Mouse (Mus musculus) cerebellum, adult 18-20 months (tissue): ENCODE measurements at regions not wholly inside any gene's neighbourhood (a gene's known extent, or its start where the extent isn't known, plus 50 kb on each side); places are given as distances from the start of the nearest gene placed in this dataset.
"Not testable (repeated sequence)": the region's sequence is repeated elsewhere in the genome, so short reads cannot be mapped to it uniquely, and the experiment has no call there.

ENCODE experiments used
- DNase-seq, 2 experiments: peaks; one replicate each; pipeline ENCODE4 v3.0.0; 2021

DNA sequence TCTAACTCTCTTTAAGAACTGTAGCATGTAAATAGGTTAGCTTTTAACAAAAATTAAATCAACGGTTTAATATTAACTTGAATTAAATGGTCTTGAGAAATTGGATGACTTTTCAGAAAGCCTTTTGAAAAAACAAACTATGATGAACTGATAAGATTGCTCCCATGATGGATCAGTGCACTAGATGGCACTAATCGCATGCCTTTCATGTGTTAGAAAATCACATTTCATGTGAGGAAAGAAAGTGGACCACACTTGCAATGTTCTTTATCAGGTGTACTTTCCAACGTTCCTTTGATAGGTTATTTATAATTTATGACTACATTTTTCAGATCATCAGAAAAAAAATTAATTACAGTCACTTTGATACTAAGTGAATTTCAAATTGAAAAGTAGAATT, 1003.2 kb upstream of the 4930412O13Rik start:
- no peak for DNase-seq

DNA sequence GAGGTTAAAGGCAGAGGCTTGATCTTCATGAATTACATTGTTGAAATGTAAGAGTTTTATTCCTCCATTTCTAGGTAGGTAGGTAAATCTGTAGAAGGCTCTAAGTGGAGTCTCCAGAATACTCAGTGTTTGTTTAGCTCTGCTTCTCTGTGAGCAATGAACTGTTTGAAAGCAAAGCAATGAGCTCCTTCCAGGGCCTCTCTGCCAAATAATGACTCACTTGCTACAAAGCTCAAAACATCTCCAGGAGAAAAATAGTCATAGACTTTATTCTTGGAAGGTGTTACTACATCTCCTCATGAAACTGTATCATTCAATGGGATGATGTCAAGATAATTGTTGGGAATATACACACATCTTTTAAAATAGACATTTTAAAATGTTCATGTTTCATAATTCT, 968.6 kb upstream of the 4930412O13Rik start:
- DNase-seq, result no peak

DNA sequence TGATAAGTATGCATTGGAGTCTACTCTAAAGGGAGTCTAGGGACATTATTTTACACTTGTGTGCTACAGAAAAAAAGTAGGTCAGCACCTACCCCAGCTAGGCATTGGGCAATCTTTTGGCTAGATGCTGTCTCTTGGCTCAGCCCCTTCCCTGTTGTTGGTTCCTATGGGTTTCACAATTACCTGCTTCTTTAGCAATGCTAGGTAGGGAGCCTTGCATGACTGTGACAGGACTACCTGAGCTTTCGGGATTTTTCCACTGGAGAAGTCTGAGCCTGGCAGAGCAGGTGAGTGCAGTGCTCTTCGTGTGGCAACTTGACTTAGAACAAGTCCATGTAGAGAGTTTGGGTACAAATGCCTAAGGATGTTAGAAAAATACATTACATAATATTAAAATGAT, 956.2 kb upstream of the 4930412O13Rik start:
- DNase-seq, result no peak

DNA sequence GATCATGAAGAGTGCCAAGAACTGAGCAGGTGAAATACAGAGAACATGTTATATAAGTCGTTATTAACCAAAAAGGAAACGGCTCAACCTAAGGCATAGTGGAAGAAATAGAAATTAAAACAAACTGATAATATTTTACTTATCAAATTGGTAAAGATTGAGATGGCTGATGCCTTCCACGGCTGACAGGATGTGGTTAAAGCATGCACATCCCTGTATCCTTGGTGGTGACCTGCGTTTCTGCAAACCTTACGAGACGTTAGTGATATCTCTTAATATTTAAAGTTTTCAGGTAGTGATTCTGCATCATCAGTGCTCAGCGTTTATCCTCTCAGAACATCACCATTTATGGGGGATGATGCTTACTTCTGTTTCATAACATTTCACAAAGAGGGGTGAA, 939.5 kb upstream of the 4930412O13Rik start:
- DNase-seq, result no peak

DNA sequence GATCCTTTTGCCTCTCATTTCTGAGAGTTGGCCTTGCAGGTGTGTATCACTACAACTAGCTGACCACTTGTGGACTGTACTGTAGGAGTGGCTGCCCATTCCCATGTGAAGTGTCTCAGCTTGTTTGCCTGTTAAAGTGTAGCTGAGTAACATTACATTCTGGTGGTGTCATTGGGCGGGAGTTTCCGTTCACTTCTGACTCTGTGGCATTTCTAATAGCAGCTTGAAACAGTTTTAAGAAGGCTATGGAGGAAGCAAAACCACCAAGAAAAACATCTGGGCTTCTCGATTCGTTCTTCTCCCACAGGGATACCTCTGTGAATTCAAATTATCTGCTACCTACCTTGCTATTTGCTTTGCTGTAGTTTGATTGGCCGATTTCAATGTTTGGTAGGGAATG, 922.1 kb upstream of the 4930412O13Rik start:
- DNase-seq, result no peak

DNA sequence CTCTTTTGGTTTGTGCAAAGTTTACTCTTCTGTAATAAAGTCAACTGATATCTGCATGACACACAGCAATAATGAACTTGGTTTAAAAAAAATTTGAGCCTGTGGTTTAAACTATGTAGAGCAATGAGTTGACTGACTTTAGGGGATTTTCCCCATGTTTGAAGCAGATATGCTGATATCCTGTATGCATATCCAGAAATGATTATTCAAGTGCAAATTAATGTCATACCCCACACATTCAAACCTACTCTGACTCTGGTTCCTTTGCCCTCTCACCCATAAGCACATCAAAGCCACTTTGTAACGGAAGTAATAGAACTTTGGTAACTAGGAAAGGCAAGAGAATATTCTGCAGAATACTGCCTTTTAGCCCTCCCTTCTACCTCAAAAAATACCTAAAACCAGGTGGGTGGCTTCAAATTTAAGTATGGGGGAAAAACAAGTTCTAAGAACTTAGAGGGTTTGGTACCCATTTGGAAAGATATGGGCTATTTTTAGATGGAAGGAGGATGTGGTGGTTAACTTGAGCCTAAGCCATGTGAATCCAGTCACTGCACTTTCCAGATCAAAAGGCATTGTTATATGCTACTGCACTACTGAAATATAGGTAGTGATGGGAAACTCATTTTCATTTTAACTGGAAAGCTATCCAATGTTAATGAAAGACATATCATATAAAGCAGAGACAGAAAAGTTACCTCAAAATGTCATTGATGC, 915.9 kb upstream of the 4930412O13Rik start:
- no peak for DNase-seq

DNA sequence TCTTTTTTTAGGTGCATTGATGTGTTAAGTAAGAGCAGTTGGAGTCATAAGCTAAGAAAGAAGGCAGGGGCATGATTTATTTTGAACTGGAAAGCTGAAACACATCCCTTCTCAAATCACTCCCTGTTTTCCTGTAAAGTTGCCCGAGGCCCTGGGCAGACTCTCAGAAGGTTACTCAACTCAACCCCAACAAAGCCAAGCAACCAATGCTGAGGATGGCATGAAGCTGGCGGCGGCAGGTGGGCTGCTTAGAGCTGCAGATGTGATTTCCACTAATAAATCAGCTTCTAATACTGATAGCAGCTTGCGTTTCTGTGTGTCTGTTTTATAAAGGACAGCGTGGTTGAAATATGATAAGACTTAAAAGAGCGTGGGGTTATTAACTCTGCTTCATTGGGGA, 905.4 kb upstream of the 4930412O13Rik start:
- no peak for DNase-seq

DNA sequence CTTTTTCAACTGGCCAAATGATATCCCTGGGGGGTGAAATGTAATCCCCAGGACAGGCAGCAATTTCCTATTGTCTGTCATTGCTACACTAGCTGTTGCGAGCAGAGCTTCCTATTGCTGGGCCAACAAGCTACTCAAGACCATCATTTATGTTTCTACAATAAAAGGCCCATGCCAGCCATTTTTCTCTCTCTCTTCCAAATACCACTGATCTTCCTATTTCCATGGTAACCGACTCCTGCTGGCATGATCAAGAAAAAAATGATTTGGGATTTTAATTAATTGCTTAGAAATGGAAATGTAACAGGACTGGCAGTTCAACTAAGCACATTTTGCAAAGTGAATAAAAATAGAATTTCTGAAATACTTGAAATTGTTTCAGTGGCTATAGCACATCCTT, 868.7 kb upstream of the 4930412O13Rik start:
- DNase-seq, result no peak

DNA sequence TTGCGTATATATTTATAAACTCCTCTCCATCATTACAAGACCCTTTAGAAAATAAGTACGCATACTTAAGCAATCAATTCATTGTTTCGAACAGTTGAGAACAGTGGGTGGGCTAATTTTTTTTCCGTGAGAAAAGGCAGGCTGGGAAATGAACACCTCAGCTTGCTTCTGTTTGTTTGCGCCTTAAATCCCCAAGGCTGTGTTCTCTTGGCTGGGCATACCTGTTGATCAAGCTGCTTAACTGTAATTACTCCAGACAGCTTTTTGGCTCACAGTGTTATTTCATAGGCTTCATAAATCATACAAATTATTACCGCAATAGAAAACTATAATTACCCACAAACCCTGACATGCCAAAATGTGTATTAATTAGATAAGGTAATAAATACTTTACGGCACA, 848.0 kb upstream of the 4930412O13Rik start:
- no peak for DNase-seq

DNA sequence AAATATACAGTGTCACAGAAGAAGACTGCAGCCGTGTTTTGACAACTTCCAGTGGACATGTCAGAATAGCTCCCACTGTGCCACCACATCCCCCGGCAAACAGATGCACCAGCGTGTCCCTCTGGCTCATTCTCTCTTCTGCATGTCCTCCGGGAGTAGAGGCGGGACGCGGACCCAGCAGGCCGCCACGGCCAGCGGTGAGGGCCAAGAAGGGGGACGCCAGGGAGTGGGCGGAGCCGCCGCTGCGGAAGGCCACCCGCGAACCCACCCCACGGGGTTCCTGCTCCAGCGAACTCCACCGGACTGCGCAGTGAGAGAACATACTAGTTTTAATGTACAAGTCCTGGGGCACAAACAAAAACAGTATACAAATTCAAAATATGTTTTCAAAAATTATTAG, 838.7 kb upstream of the 4930412O13Rik start:
- DNase-seq, result not testable (repeated sequence)

DNA sequence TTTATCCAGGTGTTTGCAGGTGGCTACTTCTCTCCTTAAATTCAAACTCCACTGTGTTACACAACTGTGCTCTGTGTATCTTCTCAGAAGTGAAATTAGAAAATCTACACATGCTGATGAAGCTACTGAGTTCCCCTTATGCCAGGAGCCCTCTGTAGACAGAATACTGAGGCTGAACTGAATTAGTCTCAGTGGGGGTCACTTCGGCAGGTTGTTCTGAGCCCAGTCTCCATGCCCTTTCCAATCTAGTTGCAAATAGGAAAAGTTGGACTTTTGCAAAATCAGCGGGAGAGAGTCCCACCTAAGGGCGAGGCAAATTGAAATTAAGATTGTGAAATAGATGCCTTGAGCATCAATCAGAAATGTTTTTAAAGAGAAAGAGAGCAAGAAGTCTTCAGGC, 833.1 kb upstream of the 4930412O13Rik start:
- DNase-seq, result peak; percentile 2

DNA sequence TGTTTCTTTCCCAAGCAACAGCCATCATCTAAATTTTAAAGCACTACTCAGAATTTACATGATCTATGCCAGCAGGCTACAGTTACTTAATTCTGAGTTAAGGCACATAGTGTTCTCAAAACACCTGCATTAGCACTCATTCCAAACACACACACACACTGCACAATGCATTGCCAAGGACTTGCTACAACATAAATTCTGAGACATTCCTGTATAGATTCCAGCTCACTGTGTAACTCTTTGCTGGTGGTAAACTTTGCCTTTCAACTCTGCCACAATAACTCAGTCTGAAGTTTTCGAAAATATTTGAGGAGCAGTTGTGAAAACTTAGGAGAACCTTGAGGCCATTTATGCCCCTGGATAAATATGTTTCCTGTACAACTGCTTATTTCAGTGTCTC, 807.2 kb upstream of the 4930412O13Rik start:
- no peak for DNase-seq

DNA sequence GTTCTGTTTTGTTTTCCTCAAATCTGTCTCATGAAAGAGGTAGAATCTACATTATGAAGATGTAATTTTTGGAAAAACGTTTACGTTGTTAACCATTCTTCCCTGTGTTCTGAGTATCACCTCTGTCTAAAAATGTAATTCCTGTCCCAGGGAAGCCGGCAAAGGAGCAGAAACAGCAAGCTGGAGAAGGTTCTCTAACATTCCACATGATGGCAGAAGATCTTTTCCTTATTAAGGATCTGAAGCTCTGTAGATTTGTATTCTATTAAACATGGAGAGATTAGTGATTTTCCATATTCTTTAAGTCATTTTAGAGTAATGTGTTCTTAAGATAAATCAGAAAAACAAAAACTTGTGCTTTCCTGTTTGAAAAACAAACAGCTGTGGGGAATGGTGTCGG, 802.9 kb upstream of the 4930412O13Rik start:
- DNase-seq, result no peak

DNA sequence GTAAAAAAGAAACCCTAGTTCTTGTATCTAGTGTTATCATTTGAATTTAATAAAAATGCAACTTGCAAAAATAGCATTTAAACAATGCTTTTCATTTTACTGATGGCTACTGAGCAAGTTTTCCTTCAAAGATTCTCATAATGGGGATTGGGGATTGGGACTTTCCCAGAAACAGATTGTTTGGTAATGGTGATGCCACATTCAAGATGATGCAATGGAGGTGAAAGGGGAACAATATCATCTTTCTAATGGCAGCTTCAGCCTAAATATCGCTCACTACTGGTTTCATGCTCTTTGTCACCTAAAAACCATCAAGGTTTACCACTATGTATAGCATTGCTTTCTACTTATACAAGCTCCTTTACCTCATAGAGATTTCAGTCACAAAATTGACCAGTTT, 799.3 kb upstream of the 4930412O13Rik start:
- no peak for DNase-seq

DNA sequence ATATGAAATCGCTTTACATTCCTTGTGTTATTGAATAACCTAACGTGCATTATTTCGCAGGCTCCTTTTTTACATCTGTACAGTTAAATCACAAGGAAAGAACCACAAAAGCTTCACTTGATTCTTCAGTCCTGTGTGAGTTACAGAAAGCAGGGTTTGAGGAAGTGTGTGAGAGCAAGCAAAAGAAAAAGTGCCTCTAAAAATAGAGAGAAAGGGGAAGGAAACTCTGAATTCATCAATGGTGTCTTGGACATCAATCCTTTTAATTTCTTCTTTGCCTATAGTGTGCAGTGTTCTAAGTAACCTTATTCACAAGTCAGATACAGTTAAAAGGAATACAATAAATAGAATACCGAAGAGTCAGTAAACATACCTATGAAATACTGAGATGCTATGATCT, 785.7 kb upstream of the 4930412O13Rik start:
- no peak for DNase-seq

DNA sequence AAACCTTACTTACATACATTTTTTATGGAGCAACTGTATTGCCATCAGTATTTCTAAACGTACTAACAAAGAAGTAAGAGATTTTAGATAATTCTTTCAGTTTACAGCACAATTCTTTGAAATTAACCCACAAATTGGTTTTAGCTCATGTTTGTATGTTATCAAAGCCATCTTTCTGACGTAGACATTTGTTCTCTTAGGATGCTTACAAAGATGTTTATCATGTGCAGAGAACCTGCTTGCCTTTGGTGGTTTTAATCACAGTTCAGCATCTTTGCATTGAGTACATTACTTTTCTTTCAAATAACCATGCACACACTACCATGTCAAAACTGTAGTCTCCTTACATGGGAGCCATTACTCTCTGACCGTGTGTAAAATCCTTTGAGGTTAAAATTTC, 764.4 kb upstream of the 4930412O13Rik start:
- DNase-seq, result no peak

DNA sequence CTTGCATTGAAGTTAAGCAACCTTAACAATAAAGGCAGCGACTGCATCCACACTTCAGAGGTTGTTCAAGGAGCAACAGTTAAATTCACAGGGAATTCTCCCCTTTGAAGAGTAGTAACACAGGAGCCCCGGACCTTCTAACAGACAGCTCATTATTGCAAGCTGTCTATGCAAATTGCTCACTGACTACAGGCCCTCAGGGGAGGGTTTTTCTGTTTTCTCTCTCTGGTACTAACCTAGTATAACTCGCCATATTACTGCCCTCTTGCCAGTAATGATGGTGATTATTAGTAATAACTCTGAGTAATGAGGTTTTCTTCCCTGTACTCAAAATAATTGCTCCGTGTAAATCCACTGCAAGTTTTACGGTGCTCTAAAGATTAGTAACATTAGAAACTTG, 763.5 kb upstream of the 4930412O13Rik start:
- no peak for DNase-seq

DNA sequence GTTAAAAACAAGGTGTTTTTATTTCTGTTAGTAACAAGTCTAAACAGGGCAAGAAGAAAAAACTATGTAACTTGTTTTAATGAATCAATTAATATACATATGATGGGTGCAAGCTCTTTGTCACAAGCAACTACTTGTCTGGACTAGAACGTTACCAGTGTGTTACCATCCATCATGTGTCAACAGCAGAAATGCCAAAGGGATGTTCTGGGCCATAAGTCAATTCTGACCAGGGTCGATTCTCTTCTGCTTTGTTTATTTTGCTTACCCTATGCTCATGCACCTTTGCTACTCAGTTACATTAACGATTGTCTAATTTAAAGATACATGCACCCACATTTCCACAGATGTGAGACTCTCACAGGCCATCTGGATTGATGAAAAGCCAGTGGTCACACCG, 744.1 kb upstream of the 4930412O13Rik start:
- DNase-seq, result no peak

DNA sequence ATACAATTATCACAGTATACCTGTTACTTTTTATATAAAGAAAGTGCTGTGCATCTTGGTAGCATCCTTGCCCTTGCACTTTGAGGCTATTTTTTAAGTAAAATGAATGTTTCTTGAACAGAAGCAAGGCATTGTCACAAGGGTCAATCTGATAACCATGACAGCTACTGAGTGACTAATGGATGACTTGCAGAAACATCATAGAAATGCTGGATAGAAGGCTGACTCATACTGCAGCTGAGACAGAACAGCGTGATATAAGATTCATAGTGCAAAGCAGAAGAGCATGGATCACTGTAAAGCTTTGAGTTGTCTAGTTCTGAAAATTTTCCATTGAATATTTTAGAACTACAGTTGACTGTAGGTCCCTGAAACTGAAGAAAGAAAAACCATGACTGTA, 739.6 kb upstream of the 4930412O13Rik start:
- DNase-seq, result no peak

DNA sequence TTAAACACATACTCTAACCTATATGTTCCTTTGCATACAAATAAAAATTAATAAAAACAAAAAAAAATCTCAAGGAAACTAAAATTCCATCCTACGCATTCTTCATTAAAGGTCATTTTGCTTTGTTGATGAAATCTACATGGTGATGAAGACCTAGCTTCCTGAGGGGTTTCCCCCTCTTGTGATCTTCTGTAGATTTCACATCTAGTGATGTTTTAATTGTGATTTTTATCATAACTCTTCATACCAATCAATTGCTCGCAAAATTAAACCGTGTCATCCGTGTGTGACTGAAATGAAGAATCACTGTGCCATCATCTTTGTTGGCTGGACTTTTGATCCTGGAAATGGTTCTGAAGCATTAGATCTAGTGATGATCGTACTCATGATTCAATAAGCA, 725.4 kb upstream of the 4930412O13Rik start:
- DNase-seq, result no peak

DNA sequence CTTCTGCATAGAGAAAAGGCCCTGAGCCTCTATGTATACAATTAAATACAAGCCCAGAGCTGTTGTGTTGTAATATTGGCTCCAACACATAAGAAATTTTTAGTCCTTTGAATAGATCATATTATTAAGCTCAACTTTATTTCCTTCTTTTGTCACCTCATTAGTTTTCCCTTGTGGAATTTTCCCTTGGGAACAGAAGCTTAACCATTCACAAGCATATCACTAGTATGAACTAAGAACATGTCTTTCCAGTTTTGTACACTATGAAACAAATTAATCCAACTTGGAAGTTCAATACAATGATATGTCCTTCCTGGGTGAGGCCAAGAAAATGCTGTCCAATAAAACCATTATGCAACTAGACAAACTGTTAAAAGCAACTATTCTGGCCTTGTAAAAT, 720.9 kb upstream of the 4930412O13Rik start:
- no peak for DNase-seq

DNA sequence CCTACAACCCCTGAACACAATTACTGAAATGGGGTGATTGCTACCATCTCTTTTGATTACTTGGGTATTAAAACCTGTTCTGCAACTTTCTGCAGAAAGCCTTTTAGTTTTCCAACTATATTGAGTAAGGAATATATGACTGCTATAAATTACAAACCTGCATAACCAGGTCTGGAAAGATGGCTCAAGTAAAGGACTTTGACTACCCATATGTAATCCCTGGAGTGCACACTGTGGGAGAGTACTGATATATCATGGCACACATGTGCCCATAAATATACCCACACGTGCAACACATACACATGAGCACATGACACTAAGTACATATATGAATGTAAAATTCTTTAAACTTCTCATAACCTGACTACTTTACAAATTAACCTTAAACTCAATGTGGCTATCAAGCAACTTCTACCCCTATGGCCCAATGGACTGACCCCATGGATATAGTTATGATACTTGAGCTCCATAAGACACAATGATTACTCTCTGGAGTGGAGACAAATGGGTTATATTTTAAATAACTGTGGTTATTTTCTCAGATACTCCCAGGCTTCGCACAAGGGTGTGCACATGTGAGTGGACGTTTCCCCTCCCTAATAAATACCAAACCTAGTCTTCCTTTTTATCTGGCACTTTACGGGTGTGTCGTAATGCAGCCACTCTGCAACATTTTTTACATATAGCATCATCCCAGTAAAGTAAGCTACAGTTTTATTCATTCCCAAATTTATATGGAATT, 717.1 kb upstream of the 4930412O13Rik start:
- DNase-seq, result no peak

DNA sequence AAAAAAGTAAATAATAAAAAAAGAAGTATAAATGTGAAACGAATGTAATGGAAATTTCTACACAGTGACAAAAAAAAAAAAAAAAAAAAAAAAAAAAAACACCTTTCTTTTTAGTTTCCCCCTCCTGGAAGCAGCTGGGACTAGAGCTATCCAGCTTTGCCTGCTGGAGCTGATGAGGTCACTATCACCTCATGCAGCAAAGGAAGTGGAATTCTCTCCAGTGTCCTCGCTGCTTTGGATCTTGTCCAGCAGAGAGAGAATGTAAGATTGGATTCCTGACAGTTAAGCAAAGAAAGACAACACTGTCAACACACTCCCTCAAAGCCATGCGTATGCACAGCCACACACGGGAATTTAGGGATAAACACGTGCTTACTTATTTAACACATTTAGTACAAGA, 698.9 kb upstream of the 4930412O13Rik start:
- no peak for DNase-seq

DNA sequence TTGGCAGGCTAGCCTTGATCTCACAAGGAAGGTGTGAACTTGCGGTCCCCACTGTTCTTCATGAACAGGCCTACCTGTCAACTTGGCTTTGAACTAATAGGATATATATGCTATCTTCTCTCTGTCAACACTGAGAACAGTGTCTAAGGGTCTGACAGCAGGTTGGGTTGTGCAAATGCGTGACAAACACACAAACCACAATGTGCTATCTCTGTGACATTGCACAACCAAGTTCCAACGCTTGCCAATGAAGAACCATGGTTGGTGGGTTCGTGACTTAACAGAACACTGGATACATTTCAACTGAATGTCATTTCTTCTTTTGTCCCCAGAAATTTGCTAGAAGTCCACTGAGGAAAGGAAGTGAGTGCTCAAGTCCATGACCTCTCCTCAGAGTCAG, 696.8 kb upstream of the 4930412O13Rik start:
- no peak for DNase-seq
